In the genomic region with DNA sequence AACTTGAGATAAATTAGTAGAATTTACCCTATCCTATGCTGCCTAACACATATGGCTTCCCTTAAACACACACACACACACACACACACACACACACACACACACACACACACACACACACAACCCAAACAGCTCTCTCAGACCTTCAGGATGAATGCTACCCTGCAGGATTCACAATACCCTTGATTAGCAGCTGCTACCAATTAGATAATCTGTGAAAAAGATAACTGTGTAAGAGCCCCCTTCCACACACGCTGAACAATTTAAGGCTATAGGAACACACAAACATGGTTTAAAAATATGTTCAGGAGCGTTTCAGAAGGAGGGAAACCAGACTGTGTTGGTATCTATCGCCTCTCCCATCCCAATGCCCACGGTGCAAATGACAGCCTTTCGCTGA, we compare ENCODE assay signal across 17 mouse cellular contexts.
"Had no signal": no experiment of that assay in that cellular context is flagged by ENCODE, and none has a peak within 500 bp of the region (broad histone marks: within the 10 kb centered on the region; RNA-seq: fewer than 3 reads in every experiment).

No protein-coding gene starts in this region.

- ATAC-seq: liver, embryonic 12.5 days; midbrain, embryonic 13.5 days had no signal

- DNase-seq: kidney, adult 8-10 months; kidney, postnatal 10 days; kidney, postnatal 36 days; layer of hippocampus, postnatal 36 days; lung, adult 2 months; thymus, adult 2 months; thymus, postnatal 14 days; thymus, postnatal 4 days had no signal

- H3K9me3 ChIP-seq: kidney, embryonic 15.5 days; limb, embryonic 12.5 days; limb, embryonic 15.5 days; liver, embryonic 12.5 days; liver, embryonic 15.5 days; midbrain, embryonic 13.5 days had no signal

- H3K27ac ChIP-seq: kidney, embryonic 15.5 days; left cerebral cortex, adult 2 months; limb, embryonic 12.5 days; limb, embryonic 15.5 days; liver, embryonic 12.5 days; liver, embryonic 15.5 days; macrophage; midbrain, embryonic 13.5 days; stomach, postnatal 0 days had no signal

- H3K4me3 ChIP-seq: kidney, embryonic 15.5 days; left cerebral cortex, adult 2 months; limb, embryonic 12.5 days; limb, embryonic 15.5 days; liver, embryonic 12.5 days; liver, embryonic 15.5 days; midbrain, embryonic 13.5 days had no signal

- H3K36me3 ChIP-seq: kidney, embryonic 15.5 days; limb, embryonic 12.5 days; limb, embryonic 15.5 days; liver, embryonic 12.5 days; liver, embryonic 15.5 days; midbrain, embryonic 13.5 days had no signal

- H3K4me2 ChIP-seq: kidney, embryonic 15.5 days; limb, embryonic 12.5 days; limb, embryonic 15.5 days; liver, embryonic 12.5 days; liver, embryonic 15.5 days; midbrain, embryonic 13.5 days had no signal

- H3K27me3 ChIP-seq: kidney, embryonic 15.5 days; limb, embryonic 12.5 days; limb, embryonic 15.5 days; liver, embryonic 12.5 days; liver, embryonic 15.5 days had no signal

- H3K4me1 ChIP-seq: liver, embryonic 12.5 days; liver, embryonic 15.5 days had no signal

- H3K9ac ChIP-seq: kidney, embryonic 15.5 days; limb, embryonic 12.5 days; limb, embryonic 15.5 days; liver, embryonic 12.5 days; liver, embryonic 15.5 days; midbrain, embryonic 13.5 days had no signal
